Mouse (Mus musculus) effector memory CD4-positive, alpha-beta T cell, adult 7 months (primary cell): ENCODE measurements around the gene Hcn3. TPM values are rescaled to one million over a fixed set of nuclear protein-coding genes. Genes with fewer than 3 reads are reported as not detected.

Source experiments
- polyA plus RNA-seq: library from polyadenylated mRNA; unstranded; fragments of 100-300 nt; shearing (Covaris generic); gene quantifications from one replicate; pipeline ENCODE4 v1.2.1, GENCODE M21; 2017

The Hcn3 gene
- polyA plus RNA-seq = 0.48 TPM

DNA sequence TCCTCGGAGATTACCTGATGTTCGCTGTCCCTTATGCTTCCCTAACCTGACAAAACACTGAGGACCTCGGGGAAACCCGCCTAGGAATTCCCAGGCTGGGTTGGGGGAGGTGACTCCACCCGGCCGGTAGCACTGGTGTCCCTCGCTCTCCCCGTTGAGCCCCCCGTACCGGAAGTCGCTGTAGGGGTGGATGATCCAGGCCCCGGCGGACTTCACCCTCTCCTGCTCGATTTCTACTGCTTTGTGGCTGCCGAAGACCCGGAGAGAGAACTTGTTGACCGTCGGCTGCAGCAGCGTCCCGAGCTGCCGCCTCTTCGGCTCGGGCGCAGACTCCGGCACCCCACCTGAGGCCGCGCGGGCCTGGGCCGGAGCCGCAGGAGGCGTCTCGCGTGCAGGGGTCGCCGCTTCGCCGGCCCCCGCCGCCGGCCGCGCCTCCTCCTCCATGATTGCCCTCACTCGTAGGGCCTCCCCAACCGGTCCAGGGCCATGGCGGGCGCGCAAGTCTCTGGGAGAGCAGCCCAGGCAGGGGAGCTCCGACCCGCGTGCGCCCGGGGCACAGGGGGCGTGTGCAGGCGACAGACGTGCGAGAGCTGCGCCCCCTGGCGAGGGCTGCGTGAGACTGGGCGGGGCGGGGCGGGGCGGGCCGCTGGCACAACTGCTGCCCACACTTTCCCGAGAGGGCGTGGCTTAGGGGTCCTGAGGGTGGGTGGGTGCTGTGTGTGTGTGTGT lies at the start of gene Hcn3:
Gene Hcn3, minus strand, starts transcription at position 581 of the 729 bp plus-strand sequence.

DNA sequence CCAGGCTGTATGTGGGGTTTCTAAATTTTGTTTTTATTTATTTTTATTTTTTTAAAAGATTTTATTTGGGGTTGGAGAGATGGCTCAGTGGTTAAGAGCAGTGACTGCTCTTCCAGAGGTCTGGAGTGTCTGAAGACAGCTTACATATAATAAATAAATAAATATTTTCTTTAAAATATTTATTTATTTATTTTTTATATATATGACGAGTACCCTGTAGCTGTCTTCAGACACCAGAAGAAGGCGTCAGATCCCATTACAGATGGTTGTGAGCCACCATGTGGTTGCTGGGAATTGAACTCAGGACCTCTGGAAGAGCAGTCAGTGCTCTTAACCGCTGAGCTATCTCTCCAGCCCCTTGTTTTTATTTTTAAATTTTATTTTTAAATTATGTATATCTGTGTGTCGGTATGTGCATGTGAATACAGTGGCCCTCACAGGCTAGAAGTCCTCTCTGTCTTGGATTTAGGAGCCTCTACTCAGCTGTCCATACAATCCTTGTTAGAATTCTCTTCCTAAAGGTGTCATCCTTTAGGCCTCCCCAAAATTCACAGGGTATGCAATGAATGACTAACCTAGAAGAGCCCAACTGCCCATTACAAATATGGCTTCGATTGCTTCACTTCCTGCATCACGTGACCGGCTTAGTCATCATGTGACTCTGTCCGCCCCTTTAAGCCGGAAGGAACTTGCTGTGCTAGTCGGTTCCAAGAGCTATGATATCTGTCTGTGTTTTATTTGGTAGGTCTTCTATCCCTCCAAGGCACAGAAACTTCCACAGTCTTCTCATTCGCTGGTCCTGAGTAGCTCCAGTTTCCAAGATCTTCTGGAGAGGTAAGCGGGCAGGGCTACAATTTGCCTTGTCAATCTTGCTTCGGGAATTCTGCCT lies 42.5 kb upstream of the Hcn3 start, which contains the start of gene Gba:
Gene Gba, plus strand, starts transcription at position 676 of the 889 bp plus-strand sequence.

DNA sequence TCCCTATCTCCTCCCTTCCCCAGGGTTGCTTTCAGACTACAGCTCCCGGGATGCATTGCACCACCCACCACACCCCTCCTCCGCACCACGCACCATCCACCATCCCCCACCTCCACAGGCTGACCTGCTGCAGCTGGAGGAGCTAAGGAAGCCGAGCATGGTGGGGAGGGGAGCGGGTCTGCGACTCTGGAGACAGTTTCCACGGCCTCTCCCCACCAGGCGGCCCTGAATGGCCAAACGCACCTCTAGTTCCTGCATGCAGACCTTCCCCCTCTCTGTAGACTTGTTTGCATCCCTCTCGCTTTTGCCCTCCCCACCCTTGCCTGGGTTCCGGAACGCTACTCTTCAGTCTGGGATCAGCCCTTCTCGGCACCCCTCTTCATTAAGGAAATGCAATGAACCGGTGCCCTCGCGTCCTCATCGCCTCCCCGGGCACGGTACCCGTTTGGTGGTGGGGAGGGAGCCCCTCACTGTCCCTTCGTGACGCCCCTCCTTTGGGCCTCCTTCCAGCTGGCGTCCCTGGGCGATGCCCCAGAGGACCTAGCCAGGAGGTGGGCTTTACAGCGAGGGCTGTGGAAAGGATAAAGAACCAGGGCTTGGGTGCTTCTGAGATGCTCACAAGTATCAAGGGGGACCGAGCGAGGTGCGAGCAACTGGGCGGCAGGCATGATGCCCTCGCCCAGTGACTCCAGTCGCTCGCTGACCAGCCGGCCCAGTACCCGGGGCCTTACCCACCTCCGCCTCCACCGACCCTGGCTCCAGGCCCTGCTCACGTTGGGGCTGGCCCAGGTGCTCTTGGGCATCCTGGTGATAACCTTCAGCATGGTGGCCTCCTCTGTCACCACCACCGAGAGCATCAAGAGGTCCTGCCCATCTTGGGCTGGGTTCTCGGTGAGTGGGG lies 23.3 kb upstream of the Hcn3 start, which contains the start of gene Fam189b:
Gene Fam189b, plus strand, starts transcription at position 86 of the 901 bp plus-strand sequence.

DNA sequence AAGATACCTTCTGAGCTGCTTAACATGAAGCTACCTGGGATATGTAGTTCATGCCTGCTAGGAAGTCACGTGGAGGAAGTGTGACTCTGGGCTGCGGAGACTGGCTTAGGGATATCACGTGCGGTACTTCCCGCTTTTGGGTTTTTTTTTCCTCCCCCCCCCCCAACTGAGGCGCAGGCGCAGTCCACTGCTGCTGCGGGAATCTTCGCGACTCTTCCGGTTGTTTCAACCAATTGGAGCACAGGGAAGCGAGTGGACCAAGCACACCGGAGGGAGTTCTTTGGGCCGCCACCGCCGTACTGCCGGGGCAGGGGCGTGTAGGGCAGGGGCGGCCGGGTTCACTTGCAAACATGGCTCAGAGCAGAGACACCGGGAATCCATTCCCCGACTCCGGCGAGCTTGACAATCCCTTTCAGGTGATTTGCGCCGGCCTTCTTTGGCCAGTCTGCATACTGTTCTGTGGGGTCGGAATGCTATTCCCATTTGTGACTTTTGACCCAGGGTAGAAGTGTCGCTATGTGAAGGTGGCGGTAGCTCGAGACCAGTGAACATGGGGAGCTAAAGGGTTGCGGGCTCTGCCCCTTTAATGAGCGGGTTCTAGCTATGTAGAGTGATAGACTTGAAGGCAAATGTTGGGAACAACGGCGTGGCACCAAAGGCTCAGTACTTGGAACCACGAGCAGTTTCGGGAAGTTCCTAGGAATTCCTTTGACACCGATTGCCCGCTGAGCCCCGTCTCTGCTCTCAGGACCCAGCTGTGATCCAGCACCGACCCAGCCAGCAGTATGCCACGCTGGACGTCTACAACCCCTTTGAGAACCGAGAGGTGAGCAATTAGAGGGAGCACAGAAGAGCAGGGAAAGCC lies 17.5 kb upstream of the Hcn3 start, which contains the start of gene Scamp3:
Gene Scamp3, plus strand, starts transcription at position 232 of the 865 bp plus-strand sequence.

DNA sequence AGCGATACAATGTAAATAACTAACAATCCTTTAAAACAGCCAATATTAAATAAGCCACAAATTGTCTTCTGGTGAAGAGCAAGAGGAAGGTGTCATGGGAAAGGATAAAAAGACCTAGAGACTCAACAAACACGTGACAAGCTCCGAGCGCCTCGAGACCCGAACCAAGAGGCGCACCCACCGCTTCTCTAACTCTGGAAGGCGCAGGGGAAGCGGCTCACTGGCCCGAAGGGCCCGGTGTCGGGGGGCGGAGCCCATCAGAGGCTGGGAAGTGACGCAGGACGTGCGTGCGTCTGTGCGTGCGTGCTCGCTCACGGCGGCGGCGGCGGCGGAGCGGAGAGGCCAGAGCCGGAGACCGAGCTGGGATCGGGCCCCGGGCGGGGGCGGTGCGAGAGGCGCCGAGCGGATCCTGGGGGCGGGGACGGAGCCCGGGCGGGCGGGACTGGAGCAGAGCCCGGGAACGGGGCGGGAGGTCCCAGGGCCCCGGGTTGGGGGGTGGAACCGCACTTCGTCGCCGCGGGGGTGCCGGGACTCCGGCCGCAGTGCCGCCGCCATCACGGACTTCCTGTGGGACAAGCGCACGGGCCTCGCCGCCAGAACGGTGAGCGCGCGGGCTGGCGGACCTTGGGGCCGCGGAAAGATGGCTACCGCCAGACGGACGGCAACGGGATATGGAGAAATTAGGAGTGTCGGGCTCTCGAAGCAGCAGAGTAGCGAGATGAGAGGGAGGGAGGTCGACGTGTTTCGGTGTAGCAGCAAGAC lies 4.7 kb upstream of the Hcn3 start, which contains the start of gene Clk2:
Gene Clk2, plus strand, starts transcription at position 290 of the 762 bp plus-strand sequence.

DNA sequence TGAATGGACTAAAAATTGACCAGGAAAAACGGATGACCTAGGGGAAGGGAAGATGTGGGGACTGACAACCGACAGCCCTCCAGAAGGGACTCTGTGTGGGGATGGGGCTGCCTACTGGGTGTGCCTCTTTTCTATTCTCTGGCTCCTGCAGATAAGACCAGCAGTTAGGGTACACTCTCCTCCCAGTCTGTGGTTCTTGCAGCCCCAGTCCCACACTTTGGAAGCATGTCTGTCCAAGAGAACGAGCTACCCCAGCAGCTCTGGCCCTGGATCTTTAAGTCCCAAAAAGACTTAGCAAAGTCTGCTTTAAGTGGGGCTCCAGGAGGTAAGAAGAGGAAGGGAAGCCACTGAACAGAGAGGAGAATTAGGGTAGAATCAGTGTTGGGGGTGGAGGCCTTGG lies 24.0 kb downstream of the Hcn3 start, which contains the start of gene Pklr:
Gene Pklr, plus strand, starts transcription at position 185 of the 400 bp plus-strand sequence.

DNA sequence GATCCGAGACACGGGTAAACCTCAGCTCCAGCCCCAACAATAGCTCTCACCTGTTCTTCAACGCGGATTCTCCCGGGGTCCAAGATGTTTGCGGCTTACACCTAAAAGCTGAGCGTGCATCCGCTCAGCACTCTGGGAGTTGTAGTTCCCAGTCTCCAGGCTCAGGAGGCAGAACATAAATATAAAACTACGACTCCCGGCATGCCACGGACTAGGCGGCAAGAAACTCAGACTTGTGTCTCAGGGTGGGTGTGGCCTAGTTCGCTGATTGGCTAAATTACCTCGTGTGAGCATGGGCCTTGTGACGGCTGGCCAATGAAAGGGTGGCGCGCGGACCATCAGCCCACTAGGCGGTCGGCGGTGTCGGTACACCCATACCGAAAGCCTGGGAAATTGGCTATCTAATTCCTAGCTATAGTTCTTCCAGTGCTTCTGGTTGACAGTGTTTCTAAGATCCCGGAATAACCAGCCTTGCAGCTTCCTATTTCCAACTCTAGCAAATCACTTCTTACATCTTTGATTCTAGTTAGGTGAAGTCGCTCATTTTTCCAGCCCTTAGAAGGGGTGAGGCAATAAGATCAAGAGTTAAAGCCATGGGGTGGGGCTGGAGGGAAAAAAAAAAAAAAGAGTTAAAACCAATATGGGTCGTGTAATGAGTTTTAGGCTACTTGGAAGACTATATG lies 58.0 kb downstream of the Hcn3 start, which contains the start of gene Fdps:
Gene Fdps, minus strand, starts transcription at position 148 of the 683 bp plus-strand sequence.

DNA sequence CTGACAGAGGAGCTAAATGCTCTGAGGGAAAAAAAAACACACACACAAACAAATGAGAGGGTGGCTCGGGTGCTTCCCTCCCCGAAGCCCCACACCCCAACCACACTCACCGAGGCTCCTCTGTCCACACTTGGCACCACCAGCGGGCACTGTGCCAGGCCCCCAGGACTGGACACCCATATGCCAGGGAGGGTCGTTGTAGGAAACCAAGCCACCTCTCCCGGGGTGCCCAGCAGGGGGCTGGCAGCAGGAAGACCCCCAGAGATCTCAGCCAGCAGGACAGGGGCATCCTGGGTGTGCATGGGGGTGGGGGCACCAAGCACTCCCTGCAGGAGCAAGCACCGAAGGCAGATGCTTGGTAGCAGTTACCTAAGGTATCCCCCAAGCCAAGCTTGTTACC lies 59.2 kb downstream of the Hcn3 start, which contains the start of gene Gm43738:
Gene Gm43738, minus strand, starts transcription at position 289 of the 400 bp plus-strand sequence.

Other genes with a start within 250 kb of the Hcn3 start
- gene Msto1, start 246.2 kb downstream of the Hcn3 start, polyA plus RNA-seq = 8.5 TPM
- gene Ash1l, start 209.6 kb downstream of the Hcn3 start, polyA plus RNA-seq = 28.8 TPM
- gene Dap3, start 209.0 kb downstream of the Hcn3 start, polyA plus RNA-seq = 114 TPM
- gene Rusc1, start 66.9 kb downstream of the Hcn3 start, polyA plus RNA-seq = 76.9 TPM
- gene Gm43738, start 59.1 kb downstream of the Hcn3 start, polyA plus RNA-seq = not detected
- gene Fdps, start 58.2 kb downstream of the Hcn3 start, polyA plus RNA-seq = 39.4 TPM
- gene Pklr, start 24.1 kb downstream of the Hcn3 start, polyA plus RNA-seq = not detected
- gene Clk2, start 4.6 kb upstream of the Hcn3 start, polyA plus RNA-seq = 80.7 TPM
- 240 TPM for gene Scamp3, start 17.3 kb upstream of the Hcn3 start, polyA plus RNA-seq
- gene Fam189b, start 22.9 kb upstream of the Hcn3 start, polyA plus RNA-seq = 102 TPM
- 106 TPM for gene Gba, start 42.7 kb upstream of the Hcn3 start, polyA plus RNA-seq
- 2.3 TPM for gene Thbs3, start 55.0 kb upstream of the Hcn3 start, polyA plus RNA-seq
- 86.4 TPM for gene Mtx1, start 66.9 kb upstream of the Hcn3 start, polyA plus RNA-seq
- gene Muc1, start 68.9 kb upstream of the Hcn3 start, polyA plus RNA-seq = 12.5 TPM
- gene Krtcap2, start 85.8 kb upstream of the Hcn3 start, polyA plus RNA-seq = 246 TPM
- 2.6 TPM for gene Trim46, start 86.1 kb upstream of the Hcn3 start, polyA plus RNA-seq
- 76.3 TPM for gene Dpm3, start 99.2 kb upstream of the Hcn3 start, polyA plus RNA-seq
- gene Slc50a1, start 110.4 kb upstream of the Hcn3 start, polyA plus RNA-seq = 134 TPM
- not detected for gene Efna1, start 120.9 kb upstream of the Hcn3 start, polyA plus RNA-seq
- not detected for gene Efna3, start 162.8 kb upstream of the Hcn3 start, polyA plus RNA-seq
- gene Efna4, start 177.8 kb upstream of the Hcn3 start, polyA plus RNA-seq = 0.32 TPM
- 18.8 TPM for gene Adam15, start 189.8 kb upstream of the Hcn3 start, polyA plus RNA-seq
- gene Dcst2, start 201.8 kb upstream of the Hcn3 start, polyA plus RNA-seq = 0.16 TPM
- 0.16 TPM for gene Dcst1, start 205.1 kb upstream of the Hcn3 start, polyA plus RNA-seq
- gene Zbtb7b, start 234.6 kb upstream of the Hcn3 start, polyA plus RNA-seq = 10.7 TPM
- not detected for gene Lenep, start 242.6 kb upstream of the Hcn3 start, polyA plus RNA-seq